12 mouse cellular contexts compared by ENCODE assay signal in genomic region chr9:48895819-48896536, GRCm38 (mm10). TPM values are rescaled to one million over a fixed set of nuclear protein-coding genes. Genes with fewer than 3 reads are reported as not detected.
A peak's percentile ranks its signal among the peaks of the same experiment; 100 is the strongest.
DNase-seq lines count a peak whose midpoint lies in the region; ATAC-seq lines count a peak whose summit lies in the region.
"Had no signal": no experiment of that assay in that cellular context is flagged by ENCODE, and none has a peak within 500 bp of the region (broad histone marks: within the 10 kb centered on the region; RNA-seq: fewer than 3 reads in every experiment).

No protein-coding gene starts in this region.

- peaks cover 36% of the 10 kb centered on the region for H3K4me1 ChIP-seq in forebrain, embryonic 12.5 days
- peaks cover 47% of the 10 kb centered on the region for H3K4me1 ChIP-seq in midbrain, embryonic 10.5 days
- no peaks in the 10 kb centered on the region for H3K4me1 ChIP-seq in heart, embryonic 11.5 days (ENCODE audit: control insufficient read depth, insufficient read depth, low read length)

- peak; percentile 85 for ATAC-seq in forebrain, embryonic 12.5 days (ENCODE audit: low FRiP score)
- ATAC-seq in heart, embryonic 11.5 days (replicated peaks; ENCODE audit: insufficient number of reproducible peaks, low FRiP score, low TSS enrichment), result no peak

- H3K27ac ChIP-seq in forebrain, embryonic 12.5 days, result peak overlapping the region; percentile 83
- H3K27ac ChIP-seq in midbrain, embryonic 10.5 days (replicated peaks), result peak overlapping the region; percentile 88
- no peak overlapping the region for H3K27ac ChIP-seq in heart, embryonic 11.5 days (ENCODE audit: low read depth, low read length)
- H3K27ac ChIP-seq: macrophage had no signal

- peaks cover 39% of the 10 kb centered on the region for H3K27me3 ChIP-seq in forebrain, embryonic 12.5 days
- peaks cover 37% of the 10 kb centered on the region for H3K27me3 ChIP-seq in midbrain, embryonic 10.5 days (ENCODE audit: low read depth, poor library complexity, severe bottlenecking)
- peaks cover 9% of the 10 kb centered on the region for H3K27me3 ChIP-seq in heart, embryonic 11.5 days (ENCODE audit: control insufficient read depth, insufficient read depth, low read length)

- no peaks in the 10 kb centered on the region for H3K9me3 ChIP-seq in forebrain, embryonic 12.5 days
- H3K9me3 ChIP-seq in midbrain, embryonic 10.5 days (replicated peaks), result no peaks in the 10 kb centered on the region
- H3K9me3 ChIP-seq in heart, embryonic 11.5 days (replicated peaks; ENCODE audit: control insufficient read depth, low read length), result no peaks in the 10 kb centered on the region

- DNase-seq in testis, postnatal 14 days (ENCODE audit: low spot score), result peak; percentile 10
- no peak for DNase-seq in testis, postnatal 10 days (ENCODE audit: low spot score)
- peak; percentile 82 for DNase-seq in midbrain, embryonic 10.5 days (ENCODE audit: low spot score)
- peak; percentile 92 for DNase-seq in retina, postnatal 1 day
- DNase-seq in ovary, postnatal 36 days (ENCODE audit: low spot score), result no peak
- no peak for DNase-seq in cerebellum, postnatal 36 days
- DNase-seq: kidney, adult 2 months; right cerebral cortex, postnatal 25 days had no signal

- H3K36me3 ChIP-seq in forebrain, embryonic 12.5 days (replicated peaks), result no peaks in the 10 kb centered on the region
- no peaks in the 10 kb centered on the region for H3K36me3 ChIP-seq in midbrain, embryonic 10.5 days
- H3K36me3 ChIP-seq in heart, embryonic 11.5 days (ENCODE audit: control insufficient read depth, insufficient read depth, low read length), result no peaks in the 10 kb centered on the region

- peak overlapping the region; percentile 55 for H3K4me2 ChIP-seq in forebrain, embryonic 12.5 days
- H3K4me2 ChIP-seq in heart, embryonic 11.5 days, result no peak overlapping the region

- peak overlapping the region; percentile 5; the same call in 1 of the 2 replicates for H3K9ac ChIP-seq in forebrain, embryonic 12.5 days
- H3K9ac ChIP-seq in heart, embryonic 11.5 days (ENCODE audit: low read depth, low read length), result no peak overlapping the region

- 2% methylated on average over 18 of the region's 18 CpGs for WGBS in forebrain, embryonic 12.5 days
- 4% methylated on average over 18 of the region's 18 CpGs for WGBS in midbrain, embryonic 10.5 days
- WGBS in heart, embryonic 11.5 days (ENCODE audit: insufficient replicate concordance), result 35% methylated on average over 18 of the region's 18 CpGs

- peak overlapping the region; percentile 9; the same call in 1 of the 2 replicates for H3K4me3 ChIP-seq in forebrain, embryonic 12.5 days (replicated peaks)
- H3K4me3 ChIP-seq in midbrain, embryonic 10.5 days, result peak overlapping the region; percentile 48
- H3K4me3 ChIP-seq in heart, embryonic 11.5 days (ENCODE audit: low read depth, low read length), result no peak overlapping the region

RNA-seq across cellular contexts. Expression of gene Htr3a, which starts 14.9 kb away (rescaled TPM):
- 0.73 and 1.0 TPM in 2 replicates for polyA plus RNA-seq in forebrain, embryonic 12.5 days (2016; fragmentation: Nextera tagmentation; extraction: Ambion mirVana)
- 0.20 and 0.25 TPM in 2 replicates for polyA plus RNA-seq in midbrain, embryonic 10.5 days (2016; fragmentation: Nextera tagmentation; extraction: Ambion mirVana)
- polyA plus RNA-seq in heart, embryonic 11.5 days (2014; fragmentation: Nextera tagmentation; extraction: Ambion mirVana), result 0.14 and 0.25 TPM in 2 replicates
- polyA plus RNA-seq: liver, adult 2 months; macrophage had no signal

RNA-seq across cellular contexts. Expression of gene Zbtb16, which starts 60.0 kb away (rescaled TPM):
- polyA plus RNA-seq in forebrain, embryonic 12.5 days (2016; fragmentation: Nextera tagmentation; extraction: Ambion mirVana), result 3.5 and 5.6 TPM in 2 replicates
- 39.8 and 48.1 TPM in 2 replicates for polyA plus RNA-seq in midbrain, embryonic 10.5 days (2016; fragmentation: Nextera tagmentation; extraction: Ambion mirVana)
- 0.57 and 0.75 TPM in 2 replicates for polyA plus RNA-seq in heart, embryonic 11.5 days (2014; fragmentation: Nextera tagmentation; extraction: Ambion mirVana)

Comparison
In these comparisons a context has a peak if more than half of its experiments do, and no peak if none do; other contexts are left out.
1. DNase-seq: peak in testis, postnatal 14 days (single experiment), midbrain, embryonic 10.5 days (single experiment) and retina, postnatal 1 day (single experiment); none in testis, postnatal 10 days (single experiment), ovary, postnatal 36 days (single experiment) and cerebellum, postnatal 36 days (0 of 2).